Mouse (Mus musculus) WW6 (cell line): Measurements from ENCODE around the gene Rnf144b.
A peak's percentile ranks its signal among the peaks of the same experiment; 100 is the strongest.

ENCODE experiments used
- DNase-seq: peaks from one replicate; pipeline ENCODE4 v3.0.0-alpha.2; 2013; ENCODE audit warnings: low read depth, low spot score

Rnf144b gene

GRCm38 (mm10) chr13:47261961-47262360 lies 139.5 kb downstream of the Rnf144b start:
- DNase-seq = no peak

DNA sequence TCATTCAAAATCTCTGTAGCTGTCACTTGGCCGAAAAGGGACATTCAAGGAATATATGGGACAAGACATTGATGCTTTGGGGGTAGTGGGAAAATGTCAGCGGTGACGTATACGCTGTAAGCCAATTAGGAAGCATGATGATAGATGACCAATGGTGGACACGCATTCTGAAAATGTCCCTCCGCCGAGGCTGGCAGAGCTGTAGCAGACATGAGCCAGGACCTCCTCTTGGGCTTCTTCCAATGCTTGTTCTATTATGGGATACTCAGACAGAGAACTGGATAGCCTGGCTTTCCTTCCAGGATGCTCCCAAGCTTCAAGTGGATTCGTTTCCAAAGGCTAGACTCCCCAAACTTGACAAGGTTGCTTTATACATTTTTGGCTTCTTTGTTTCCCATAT lies 141.9 kb downstream of the Rnf144b start:
- DNase-seq = no peak

DNA sequence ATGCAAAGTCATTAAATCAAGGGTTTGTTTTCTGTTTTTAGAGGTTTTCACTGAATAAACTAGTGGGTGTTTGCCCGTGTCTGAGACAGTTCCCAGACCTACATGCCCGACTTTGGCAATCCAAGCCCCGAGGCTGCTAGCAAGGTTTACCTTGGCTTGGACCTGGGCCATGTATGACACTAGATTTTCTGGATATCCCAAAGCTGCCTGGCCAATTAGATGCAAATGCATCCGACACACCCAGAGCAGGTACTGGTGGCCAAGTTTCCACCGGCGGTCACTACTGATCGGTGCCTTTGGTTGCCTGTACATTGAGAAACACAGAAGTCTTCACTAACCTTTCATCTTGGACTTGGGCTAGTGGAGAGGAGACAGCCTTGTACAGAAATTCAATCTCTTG lies 144.0 kb downstream of the Rnf144b start:
- no peak for DNase-seq

- DNase-seq = no peak
These were observed 145.8 kb downstream of the Rnf144b start for GRCm38 (mm10) chr13:47268227-47268626.

GRCm38 (mm10) chr13:47272928-47273327 lies 150.5 kb downstream of the Rnf144b start:
- no peak for DNase-seq

DNA sequence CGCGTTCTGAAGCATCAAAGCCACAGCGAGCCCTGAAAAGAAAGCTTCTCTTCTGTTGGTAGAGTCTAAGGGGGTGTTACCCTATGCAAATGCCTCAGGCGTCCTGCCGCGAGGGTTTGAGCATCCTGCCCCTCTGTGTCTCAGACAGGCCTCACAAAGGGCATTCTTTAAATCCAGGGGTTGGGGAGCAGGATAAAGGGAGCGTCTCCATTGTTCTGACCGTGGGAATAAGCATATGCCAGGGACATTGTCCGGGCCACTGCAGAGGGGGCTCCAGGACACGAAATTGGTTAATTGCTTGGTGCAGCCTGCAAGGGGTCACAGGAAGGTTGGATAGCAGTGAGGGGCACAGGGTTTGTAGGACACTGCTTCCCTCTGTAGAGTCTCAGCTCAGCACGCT lies 151.0 kb downstream of the Rnf144b start:
- DNase-seq = peak; percentile 53

- DNase-seq = no peak
These were observed 151.7 kb downstream of the Rnf144b start for GRCm38 (mm10) chr13:47274139-47274538.

DNA sequence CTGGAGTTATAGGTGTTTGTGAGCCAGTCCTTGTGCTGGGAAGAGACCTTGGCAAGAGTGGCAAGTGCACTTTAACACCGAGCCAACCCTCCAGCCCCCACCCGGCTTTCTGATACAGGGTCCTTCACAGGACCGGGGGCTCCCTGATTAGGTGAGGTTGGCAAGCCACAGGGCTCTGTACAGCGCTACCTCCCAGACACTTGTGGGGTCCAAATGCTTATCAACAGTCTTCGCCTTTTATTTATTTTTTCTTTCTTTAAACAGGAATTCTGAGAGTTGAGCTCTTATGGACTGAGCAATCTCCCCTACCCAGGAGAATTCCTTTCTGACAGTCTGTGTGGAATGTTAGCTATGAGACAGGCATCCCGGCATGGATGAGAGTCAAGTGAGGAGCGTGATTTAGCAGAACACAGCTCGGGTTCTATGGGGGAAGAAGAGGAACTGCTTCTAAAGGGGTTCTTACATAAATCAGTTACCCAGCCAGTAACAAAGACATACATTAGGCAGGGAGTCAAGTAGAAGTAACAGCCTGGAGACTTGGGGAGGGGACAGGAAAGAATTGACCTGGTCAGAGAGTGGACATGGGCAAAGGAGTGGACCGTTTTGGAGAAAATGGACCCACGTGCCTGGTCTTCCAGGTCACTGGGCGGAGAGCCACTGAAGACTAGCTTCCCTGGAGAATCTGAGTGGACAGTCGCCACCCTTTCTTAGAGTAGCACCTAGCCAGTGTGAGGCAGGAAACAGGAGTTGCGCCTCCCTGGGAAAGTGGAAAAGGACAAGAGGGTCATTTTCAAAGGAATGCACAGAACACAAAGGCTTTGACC lies 154.8 kb downstream of the Rnf144b start:
- no peak for DNase-seq

- DNase-seq = no peak
These were observed 155.4 kb downstream of the Rnf144b start for GRCm38 (mm10) chr13:47277824-47278290.

GRCm38 (mm10) chr13:47282221-47282620 lies 159.8 kb downstream of the Rnf144b start:
- no peak for DNase-seq

DNA sequence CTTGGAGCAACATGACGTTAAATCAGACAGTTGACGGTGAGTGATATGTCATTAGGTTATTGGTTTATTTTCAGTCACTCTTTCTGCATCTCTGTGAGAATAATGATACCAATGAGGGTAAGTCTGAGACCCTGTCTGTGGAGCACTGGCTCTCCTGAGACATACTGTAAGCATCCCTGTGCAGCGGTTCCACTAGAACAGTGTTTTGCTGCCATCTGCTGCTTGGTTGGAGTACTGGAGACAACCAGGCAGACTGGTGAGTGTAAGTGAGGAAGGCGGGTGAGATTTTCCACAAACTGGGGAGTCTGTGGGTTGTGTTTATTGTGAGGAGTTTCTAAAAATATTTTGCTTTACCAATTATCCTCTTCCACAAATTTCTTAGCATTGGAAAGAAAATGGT lies 166.0 kb downstream of the Rnf144b start:
- DNase-seq = no peak

DNA sequence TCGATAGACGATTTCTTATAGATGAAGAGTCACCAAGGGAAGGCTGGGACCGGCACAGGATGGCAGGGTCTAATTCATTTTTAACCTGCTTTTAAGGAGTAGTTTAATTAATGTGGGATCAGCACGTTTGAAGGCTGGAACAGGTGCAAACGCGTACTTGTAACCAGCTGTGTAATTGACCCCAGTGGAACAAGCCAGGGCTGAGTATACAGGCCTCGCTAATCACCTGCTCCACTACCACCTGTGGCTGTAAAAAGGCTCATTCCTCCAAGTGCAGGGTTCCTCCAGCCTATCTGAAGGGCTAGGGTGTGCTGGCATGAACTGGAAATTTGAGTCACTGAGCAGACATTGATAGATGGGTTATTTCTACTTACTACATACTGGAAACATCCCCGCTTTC lies 174.0 kb downstream of the Rnf144b start:
- no peak for DNase-seq
